Mouse (Mus musculus) lung, postnatal 0 days (tissue): Measurements from ENCODE around the gene Aff4.
A peak's percentile ranks its signal among the peaks of the same experiment; 100 is the strongest.

Source experiments
- CTCF ChIP-seq: IDR thresholded peaks from 2 replicates; pipeline ENCODE4 v1.5.1; 2016; ENCODE audit warnings: antibody characterized with exemption, mild to moderate bottlenecking
- EP300 ChIP-seq: IDR thresholded peaks from 2 replicates; pipeline ENCODE4 v1.6.1; 2016; ENCODE audit warnings: antibody characterized with exemption, mild to moderate bottlenecking, control low read depth

GRCm38 (mm10) chr11:53469968-53470695, 119.5 kb downstream of the Aff4 start, which contains the start of gene Gm9837:
- peak; percentile 97 for TF ChIP-seq CTCF
- TF ChIP-seq EP300, result no peak
